Mouse (Mus musculus) regulatory T cell (primary cell): ENCODE results near the gene Srd5a1.
"Not testable (repeated sequence)": the region's sequence is repeated elsewhere in the genome, so short reads cannot be mapped to it uniquely, and the experiment has no call there.

Experiments
- in situ Hi-C: fragments of 300-600 bp; cut with MboI, MseI; formaldehyde crosslinking; loops from one replicate; pipeline ENCODE4 v1.15.1; 2025; ENCODE audit warnings: high pct_unique_total_duplicates

Gene Srd5a1

DNA sequence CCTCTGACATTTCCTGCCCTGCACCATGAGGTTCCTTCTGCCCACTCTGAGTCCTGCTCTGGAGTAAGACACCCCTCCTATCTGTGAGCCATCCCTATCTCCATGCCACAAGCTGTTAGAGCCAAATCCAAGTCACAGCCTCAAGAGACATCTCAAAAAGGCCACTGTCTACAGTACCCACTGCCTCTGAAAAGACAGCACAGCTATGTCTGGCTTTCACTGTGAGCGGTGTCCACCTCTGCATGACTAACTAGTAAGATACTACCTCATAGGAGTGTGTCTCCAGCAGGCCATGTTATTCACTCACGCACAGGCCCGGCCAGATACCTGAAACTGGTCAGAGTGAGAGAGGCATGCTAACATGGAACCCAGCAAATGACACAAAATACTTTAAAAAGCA is 16.7 kb upstream of the Srd5a1 start:
- in situ Hi-C loops: no loop called here

DNA sequence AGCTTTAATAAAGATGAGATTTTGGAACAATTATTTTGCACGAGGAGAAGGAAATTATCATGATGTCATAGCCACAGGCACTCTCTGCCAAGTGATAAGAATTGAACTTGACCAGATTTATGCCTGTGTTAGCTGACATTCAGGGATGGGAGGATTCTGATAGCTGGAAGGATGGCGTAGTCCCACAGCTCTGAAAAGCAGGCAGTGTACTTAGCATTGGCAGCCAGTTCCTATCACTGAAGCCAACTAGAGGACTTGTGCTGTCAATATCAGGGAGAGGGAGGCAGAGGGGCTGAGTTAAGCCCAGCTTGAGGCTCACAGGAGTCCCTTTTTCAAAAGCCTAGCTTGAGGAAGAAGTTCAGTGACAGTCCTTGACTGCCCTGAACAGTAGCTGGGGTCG is 13.3 kb upstream of the Srd5a1 start:
- in situ Hi-C loops: no loop called here

DNA sequence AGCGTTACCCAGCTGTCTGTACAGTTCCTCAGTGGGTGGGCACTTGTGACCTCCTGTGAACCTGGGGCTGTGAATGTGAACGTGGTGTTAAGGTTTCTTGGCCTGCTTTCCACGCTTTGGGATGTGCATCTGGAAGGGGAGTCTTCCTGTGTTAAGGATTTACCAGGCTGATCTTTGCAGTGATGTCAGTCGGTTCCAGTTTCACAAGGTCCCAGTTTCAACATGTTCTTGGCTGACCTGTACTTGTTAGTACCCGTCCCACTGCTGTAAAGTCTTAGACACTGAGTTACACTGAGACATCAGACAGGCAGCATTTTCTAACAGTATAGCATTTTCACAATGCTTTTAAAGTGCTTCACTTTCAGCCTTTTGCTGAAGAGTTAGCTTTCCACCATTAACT is 12.6 kb upstream of the Srd5a1 start:
- in situ Hi-C loops: no loop called here

DNA sequence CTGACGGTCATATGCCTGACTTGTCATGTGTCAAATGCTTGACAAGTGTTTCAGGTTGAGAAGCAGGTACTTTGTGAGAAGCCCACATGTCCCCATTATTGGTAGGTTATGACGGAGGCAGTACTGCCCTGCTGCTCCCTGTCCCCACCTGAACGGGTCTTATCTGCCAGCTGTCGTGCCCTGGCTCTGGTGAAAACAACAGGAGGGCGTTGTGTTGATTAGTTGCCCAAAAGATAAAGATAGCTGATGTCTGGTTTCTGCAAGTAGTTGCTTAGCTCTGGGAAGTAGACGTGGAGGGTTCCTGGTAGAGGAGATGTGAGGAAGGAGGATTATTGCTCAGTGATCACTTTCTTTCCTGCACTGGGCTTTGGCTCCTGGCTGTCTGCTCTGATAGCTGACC is 5.5 kb upstream of the Srd5a1 start:
- in situ Hi-C loops: loop anchor here (10.0 kb wide), 2 partner anchors 112 to 1042 kb away; no protein-coding TSS in a partner anchor

DNA sequence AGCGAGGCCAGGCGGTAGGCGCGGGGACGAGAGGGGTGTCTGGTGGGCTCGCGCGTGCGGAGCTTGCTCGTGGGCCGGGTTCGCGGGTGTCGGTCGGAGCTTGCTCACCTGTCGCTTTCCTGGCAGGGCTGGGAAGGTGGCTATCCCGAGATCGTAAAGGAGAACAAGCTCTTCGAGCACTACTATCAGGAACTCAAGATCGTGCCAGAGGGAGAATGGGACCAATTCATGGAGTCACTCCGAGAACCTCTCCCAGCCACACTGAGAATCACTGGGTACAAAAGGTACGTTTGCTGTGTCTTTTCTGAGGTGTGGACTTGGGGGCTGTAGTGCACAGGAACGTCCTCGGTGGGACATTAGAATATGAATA is 918 bp upstream of the Srd5a1 start:
- in situ Hi-C loops: loop anchor here (5.0 to 10.0 kb wide), 3 partner anchors 75 to 1037 kb away; no protein-coding TSS in a partner anchor

DNA sequence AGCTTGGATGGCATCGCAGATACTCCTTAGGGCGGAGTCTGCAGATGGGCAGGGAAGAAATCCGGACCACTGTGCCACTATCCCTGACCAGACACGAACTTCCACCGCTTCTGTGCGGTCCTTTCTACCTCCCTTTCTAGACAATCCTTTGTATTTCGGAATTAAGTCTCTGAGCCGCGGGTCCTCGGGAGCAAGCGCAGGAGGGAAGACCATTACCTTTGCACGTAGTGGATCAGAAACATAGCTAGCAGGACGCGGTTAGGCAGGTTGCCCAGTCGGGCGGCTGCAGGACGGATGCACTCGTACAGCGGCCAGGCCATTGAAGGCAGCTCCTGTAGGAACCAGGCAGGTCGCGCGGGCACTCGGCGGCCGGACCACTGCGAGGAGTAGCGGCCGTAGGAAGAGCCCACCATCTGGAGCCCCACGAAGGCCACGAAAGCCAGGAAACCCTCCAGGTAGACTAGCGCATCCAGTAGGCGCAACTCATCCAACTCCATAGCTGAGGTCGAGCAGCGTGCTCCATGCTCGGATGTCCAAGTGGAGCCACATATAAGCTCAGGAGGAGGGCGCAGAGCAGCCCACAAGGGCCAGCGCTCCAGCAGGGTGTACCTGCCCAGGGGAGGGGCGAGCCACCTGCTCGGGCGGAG is 368 bp downstream of the Srd5a1 start:
- in situ Hi-C loops: loop anchor here (5.0 to 10.0 kb wide), 3 partner anchors 74 to 1036 kb away; no protein-coding TSS in a partner anchor

DNA sequence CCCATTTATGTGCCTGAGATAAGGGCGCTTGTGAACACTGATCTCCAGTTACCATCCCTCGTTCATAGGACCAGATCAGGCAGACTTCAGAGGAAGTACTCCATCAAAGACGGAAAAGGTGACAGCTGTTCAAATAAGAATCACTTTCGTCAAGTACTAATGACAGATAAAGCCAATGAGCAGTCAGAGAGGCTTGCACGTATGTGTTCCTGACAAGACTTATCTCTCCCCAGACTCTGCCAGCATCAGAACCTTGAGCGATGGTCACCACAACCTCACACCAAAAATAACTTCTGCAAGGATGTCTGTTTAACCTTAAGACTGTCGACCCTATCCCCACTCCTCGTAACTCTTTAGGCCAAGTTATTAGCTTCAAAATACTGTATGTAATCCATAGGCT is 2.5 kb downstream of the Srd5a1 start:
- in situ Hi-C loops: no loop called here

DNA sequence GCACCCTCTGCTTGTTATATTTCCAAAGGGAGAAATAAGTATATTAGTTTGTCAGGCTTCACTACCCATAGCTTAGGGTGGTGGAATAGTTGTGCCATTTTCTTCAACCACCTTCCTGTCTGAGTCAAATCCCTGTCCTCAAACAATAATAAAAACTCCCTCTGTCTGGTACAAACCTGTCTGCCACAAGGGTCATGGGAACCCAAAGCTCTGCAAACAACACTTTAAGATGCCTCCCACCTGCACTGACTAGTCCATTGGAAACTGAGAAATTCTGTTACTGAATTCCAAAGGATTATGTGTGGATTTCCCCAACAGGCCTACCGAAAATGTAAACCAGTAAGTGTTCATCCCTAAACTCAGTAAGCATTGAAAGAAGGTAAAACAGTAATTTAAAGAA is 6.6 kb downstream of the Srd5a1 start:
- in situ Hi-C loops: no loop called here

DNA sequence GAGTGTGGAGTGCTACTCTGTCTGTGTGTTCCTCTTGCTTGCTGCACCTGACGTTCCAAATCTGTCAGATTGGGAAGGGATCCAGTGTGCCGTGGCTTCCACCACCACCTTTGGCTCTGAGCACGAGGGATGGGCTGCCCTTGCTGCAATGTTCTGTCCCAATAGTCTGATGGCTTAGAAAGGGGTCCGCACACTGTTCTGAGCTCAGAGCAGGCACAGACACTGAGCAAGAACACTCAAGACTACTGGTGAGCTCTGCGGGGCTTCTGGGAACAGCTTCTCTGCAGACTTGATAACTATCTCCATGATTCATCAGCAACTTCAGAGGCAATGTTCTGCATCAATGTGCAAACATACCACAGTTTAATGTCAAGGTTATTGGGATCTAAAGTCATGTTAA is 9.9 kb downstream of the Srd5a1 start:
- in situ Hi-C loops: no loop called here

DNA sequence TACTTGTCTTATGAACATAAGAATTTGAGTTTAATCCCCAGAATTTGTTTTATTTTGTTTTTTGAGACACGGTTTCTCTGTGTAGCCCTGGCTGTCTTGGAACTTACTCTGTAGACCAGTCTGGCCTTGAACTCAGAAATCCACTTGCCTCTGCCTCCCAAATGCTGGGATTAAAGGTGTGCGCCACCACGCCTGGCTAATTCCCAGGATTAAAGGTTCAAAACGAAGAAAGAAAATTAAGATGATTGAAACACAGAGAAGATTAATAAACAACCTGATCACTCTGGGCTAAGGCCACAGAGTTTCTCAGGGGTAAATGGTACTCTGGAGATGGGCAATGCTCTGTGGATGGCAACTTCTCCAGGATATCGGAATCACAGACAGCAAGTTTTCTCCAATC is 10.4 kb downstream of the Srd5a1 start:
- in situ Hi-C loops: not testable (repeated sequence)

DNA sequence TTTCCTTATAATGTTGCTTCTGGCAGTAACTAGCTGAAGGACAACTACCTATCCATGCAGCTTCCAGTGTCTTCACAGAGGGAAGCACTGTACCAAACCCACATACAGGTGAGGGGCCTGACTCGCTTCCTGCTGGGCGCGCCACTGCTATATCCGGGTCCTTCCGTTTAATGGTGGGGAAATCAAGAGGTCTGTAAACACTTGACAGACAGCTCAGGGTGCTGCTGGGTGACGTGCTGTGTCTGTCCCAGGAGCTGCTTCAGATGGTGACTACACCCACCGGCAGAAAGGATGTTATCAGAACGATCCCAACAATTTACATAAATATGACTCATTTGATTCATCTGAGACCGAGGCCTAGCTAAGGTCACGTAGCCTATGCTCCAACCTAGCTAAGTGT is 12.4 kb downstream of the Srd5a1 start:
- in situ Hi-C loops: no loop called here

DNA sequence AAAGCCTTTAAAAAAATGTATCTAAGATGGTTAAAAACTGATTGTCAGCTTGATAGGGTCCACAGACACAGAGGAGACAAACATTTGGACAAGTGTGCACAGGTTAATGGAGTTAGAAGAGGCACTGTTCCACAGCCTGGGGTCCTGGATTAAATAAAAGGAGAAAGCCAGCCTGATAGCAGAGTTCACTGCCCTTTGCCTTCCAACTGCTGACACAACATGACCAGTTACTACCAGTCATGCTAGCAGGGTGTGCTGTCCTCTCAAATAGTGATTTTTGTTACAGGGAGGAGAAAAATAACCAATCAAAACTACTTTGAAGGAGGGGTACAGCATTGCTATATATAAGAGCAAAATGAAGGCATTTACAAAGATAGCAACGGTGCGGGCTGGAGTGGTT is 14.7 kb downstream of the Srd5a1 start:
- in situ Hi-C loops: no loop called here

DNA sequence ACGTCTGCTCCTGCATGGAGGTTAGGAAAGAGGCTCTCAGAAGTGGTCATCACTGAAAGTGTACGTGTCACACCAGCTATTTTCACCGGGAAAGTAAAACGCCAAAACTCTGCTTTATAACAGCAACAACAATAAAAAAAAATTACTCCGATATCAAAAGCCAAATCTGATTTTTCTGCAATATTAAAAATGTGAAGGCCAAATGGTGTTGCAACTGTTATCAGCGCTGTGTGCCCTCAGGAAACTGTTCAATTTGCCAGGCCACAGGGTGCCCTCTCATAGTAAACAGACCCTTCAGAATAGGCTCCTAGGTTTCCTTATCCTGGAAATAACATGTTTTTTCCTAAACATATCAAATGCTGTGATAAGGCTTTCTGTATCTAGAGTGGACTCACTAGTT is 15.3 kb downstream of the Srd5a1 start:
- in situ Hi-C loops: no loop called here

DNA sequence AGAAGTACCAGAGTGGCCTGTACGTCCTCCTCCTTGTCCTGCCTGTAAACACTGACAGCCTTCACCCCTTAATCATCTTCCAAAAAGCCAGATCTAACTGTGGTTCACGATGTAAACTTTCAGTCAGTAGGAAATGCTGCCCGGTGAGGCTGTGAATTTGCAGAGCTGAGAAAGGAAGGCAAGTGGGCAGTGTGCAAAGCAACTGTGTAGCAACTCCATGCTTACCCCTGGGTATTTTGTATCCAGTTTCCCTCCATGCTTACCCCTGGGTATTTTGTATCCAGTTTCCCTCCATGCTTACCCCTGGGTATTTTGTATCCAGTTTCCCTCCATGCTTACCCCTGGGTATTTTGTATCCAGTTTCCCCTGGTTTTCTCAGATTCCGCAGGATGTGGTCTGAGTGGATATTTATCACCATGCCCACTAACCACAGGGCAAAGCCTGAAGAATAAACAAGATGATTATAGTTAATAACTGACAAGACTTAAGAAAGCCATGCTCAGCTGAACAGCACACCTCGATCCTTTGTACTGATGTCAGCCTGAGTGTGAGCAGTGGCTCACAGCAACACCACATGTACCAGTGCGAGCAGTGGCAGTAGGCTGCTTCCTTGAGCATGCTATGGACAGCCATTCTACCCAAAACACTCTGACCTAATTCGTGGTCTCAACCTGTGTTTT is 16.5 kb downstream of the Srd5a1 start:
- in situ Hi-C loops: no loop called here

DNA sequence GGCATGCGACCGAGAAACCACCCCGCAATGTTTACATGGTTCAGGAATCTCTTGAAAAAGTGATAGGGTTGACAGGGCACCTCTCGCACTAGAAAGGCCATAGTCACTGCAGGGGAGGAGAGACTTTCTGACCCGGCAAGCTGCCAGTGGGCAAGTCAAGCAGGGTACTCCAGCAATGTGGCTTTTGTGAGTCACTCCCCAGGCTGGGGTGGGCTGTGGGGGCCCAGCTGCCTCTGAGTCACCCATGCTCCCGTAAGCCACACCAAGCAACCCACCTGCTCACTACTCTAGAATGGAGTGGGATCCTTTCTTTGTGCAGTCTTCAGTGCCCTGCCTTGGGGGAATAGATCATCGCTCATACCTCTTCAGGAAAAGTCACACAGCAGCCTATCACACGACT is 17.8 kb downstream of the Srd5a1 start:
- in situ Hi-C loops: no loop called here

DNA sequence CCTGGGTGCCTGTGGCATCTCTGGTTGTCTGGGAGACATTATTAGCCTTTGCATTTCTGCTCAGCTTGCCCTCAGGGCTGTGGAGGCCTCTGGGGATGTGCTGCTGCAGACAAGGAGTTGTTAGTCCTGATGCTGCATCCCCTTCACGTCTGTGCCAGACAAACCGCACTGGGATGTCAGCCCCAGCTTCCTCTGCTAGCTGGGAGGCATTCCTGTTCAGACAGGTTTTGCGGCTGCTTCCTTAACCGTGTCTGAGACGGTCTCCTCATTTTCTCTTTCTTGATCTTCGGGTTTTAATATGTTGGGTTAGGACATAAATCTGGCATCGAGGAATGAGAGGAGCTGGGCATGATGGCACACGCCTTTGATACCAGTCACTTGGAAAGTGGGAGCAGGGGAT is 19.0 kb downstream of the Srd5a1 start:
- in situ Hi-C loops: no loop called here

DNA sequence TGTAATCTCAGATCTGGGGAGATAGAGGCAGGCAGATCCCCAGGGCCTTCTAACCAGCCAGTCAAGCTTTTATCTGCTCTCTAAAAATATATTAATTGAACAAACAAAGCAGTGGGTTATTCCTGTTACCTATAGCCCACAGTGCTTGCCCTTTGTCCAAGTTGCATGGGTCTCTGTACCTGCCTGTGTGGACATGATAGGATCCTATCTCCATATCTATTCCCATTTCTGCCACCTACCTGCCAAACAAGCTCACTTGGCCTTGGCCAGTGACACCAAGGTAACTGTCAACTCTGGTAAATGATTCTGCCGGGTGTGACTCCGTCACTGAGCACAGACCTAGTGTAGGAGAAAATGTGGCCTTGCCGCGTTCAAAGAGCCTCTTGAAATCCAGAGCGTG is 19.9 kb downstream of the Srd5a1 start:
- in situ Hi-C loops: no loop called here

DNA sequence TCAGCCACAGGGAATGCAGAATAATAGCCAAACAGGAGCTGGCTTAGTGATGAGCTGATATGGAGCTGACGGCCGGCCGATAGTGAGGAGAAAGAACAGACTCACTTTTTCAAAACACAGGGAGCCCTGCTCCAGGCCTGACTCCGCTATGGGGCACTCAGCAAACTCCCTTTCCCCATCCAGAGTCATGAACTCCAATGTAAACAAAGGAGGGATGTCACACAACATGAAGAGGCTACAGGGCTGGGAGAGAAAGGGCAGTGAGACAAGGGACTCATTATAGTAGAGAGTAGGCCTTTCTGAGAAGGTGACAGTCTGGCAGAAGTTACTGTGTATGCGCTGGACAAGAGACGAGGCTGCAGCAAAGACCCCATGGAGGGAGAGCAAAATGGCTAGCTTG is 23.0 kb downstream of the Srd5a1 start:
- in situ Hi-C loops: no loop called here

DNA sequence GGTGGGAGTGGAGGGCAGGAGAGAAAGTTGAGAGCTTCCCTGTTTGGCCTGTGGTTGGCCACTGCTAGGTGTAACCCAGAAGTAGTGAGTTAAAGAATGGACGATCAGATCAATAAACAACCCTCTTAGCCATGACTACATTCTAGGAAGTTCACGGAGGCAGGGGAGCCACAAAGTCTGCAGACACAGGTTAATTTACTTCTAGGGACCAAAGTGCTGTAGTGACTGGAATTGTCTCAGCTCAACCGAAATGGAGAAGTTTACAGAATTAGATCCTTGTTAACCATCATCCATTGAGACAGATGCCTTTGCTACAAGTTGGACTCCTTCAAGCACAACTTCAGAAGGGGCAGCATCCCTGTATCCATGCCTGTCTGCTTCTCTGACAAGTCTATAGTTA is 23.4 kb downstream of the Srd5a1 start:
- in situ Hi-C loops: no loop called here

DNA sequence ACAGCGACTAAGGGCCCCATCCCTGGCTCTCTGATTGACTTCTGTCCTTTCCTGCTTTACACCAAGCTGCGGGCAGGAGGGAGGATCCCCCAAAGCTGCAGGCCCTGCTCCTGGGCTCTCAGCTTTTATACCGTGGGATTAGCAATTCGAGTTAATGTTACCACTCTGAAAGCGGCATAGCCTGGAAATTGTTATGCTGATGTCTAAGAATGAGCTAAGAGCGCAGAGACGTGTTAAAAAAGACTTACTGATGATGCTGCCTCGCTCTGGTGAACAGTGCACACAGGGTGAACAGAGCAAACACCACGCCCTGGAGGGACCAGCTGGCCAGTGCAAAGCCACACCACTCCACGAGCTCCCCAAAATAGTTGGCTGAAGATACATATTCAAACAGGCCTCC is 24.9 kb downstream of the Srd5a1 start:
- in situ Hi-C loops: no loop called here

DNA sequence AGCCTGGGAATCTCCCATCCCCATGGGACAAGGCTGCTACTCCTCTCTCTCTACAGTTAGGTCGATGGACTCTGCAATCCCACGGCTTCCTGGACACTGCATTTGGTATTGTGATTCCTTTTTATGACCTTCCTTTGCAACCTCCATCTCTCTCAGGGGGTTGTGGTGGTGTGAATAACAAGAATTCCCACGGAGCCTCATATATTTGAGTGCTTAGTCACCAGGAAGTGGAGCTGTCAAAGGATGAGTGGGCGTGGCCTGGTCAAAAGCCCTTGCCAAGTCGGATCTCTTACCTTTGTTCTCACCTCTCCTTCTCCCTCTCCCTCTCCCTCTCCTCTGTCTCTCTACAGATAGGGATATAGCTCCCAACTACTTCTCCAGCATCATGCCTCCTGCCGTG is 25.4 kb downstream of the Srd5a1 start:
- in situ Hi-C loops: no loop called here

DNA sequence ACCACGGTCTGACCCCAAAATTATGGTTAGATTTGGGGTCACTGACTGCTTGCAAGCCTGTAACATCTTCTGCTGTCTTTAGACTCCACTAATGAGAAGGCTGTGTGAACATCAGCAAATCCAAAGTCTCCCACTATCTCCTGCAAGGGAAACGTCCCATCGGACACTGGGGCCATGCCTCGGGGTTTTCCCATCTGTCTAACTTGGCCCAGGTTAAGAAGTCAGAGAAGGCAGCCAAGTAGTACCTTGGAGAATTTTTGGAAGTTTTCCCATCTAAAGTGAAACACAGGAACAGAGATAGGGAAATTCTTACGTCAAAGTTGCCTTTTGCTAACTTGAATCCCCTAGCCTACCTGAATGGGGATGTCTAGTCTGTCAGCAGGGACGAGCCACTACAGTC is 27.7 kb downstream of the Srd5a1 start:
- in situ Hi-C loops: no loop called here

DNA sequence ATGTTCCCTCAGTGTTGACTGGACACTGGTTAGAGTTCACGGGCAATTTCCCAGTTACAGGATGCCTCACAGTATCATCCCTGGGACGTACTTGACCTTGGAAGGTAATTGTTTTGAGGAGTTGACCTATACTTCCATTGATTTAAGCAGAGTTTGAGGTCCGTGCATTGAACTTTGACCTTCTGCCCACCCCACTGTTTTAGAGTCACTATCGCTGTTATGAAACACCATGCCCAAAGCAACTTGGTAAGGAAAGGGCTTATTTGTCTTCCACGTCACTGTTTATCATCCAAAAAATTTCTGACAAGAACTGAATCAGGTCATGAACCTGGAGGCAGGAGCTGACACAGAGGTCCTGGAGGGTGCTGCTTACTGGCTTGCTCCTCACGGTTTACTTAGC is 28.8 kb downstream of the Srd5a1 start:
- in situ Hi-C loops: no loop called here
